Mouse (Mus musculus) midbrain, postnatal 0 days (tissue): Measurements from ENCODE around the gene Ccnd1. TPM values are rescaled to one million over a fixed set of nuclear protein-coding genes. Genes with fewer than 3 reads are reported as not detected.
"Not testable (repeated sequence)": the region's sequence is repeated elsewhere in the genome, so short reads cannot be mapped to it uniquely, and the experiment has no call there.

ENCODE experiments used
- ATAC-seq: fragments of 200-750 bp; cut with Nextera tagmentation; 2 replicates; pipeline ENCODE4 v1.8.0; 2017; ENCODE audit warnings: moderate number of reproducible peaks, mild to moderate bottlenecking, moderate TSS enrichment, moderate library complexity; ENCODE audit not compliant: low FRiP score
- DNase-seq: peaks from one replicate; pipeline ENCODE4 v3.0.0-alpha.2; 2015; ENCODE audit warnings: low spot score
- H3K27ac ChIP-seq: fragments of 300-500 bp; sonication (generic); 2 replicates; pipeline ENCODE4 v1.5.1; 2014; ENCODE audit warnings: low read depth, mild to moderate bottlenecking, low read length, mixed read lengths
- H3K27me3 ChIP-seq: fragments of 300-500 bp; sonication (generic); 2 replicates; pipeline ENCODE4 v1.6.1; 2014; ENCODE audit warnings: low read length, control low read depth, mixed read lengths; ENCODE audit not compliant: insufficient read depth
- H3K36me3 ChIP-seq: fragments of 300-500 bp; sonication (generic); 2 replicates; pipeline ENCODE4 v1.6.1; 2014; ENCODE audit warnings: low read length, control low read depth, mixed read lengths; ENCODE audit not compliant: insufficient read depth
- H3K4me1 ChIP-seq: fragments of 300-500 bp; sonication (generic); 2 replicates; pipeline ENCODE4 v1.6.1; 2014; ENCODE audit warnings: mild to moderate bottlenecking, control low read depth, antibody characterized with exemption, low read length, mixed read lengths; ENCODE audit not compliant: insufficient read depth
- H3K4me2 ChIP-seq: fragments of 300-500 bp; sonication (generic); 2 replicates; pipeline ENCODE4 v1.6.1; 2014; ENCODE audit warnings: low read depth, mild to moderate bottlenecking, low read length, mixed read lengths; ENCODE audit not compliant: poor library complexity, severe bottlenecking
- H3K4me3 ChIP-seq: fragments of 300-500 bp; sonication (generic); 2 replicates; pipeline ENCODE4 v1.5.1; 2014; ENCODE audit warnings: low read depth, mild to moderate bottlenecking, low read length, moderate library complexity
- H3K9ac ChIP-seq: fragments of 300-500 bp; sonication (generic); replicated peaks from 2 replicates; pipeline ENCODE4 v1.6.1; 2014; ENCODE audit warnings: mild to moderate bottlenecking, low read length, moderate library complexity, mixed read lengths; ENCODE audit not compliant: poor library complexity, severe bottlenecking
- H3K9me3 ChIP-seq: fragments of 300-500 bp; sonication (generic); 2 replicates; pipeline ENCODE4 v1.6.1; 2016; ENCODE audit warnings: low read length, control low read depth
- CTCF ChIP-seq: IDR thresholded peaks from 2 replicates; pipeline ENCODE4 v1.5.1; 2016; ENCODE audit warnings: antibody characterized with exemption, mild to moderate bottlenecking
- WGBS: fragments of 180-500 bp; shearing (Covaris S2); extraction: QIAGEN DNeasy Blood & Tissue Kit; methylation state at CpG from one replicate; pipeline ENCODE4 v1.1.7; 2014; 5-methylcytosine and 5-hydroxymethylcytosine counted together
- polyA plus RNA-seq: library from polyadenylated mRNA; unstranded; fragments of >200 nt; fragmentation: Nextera tagmentation; extraction: Ambion mirVana; gene quantifications from 2 replicates; pipeline ENCODE4 v1.2.1, GENCODE M21; 2015
- total RNA-seq: library from RNA; depleted of rRNA; stranded (reverse); fragments of >200 nt; gene quantifications from 2 replicates; pipeline ENCODE4 v1.2.3, GENCODE M21; 2014

Gene Ccnd1
- total and polyA plus RNA-seq, 2 experiments from 2014 or later = 18.5 to 32.8 TPM

DNA sequence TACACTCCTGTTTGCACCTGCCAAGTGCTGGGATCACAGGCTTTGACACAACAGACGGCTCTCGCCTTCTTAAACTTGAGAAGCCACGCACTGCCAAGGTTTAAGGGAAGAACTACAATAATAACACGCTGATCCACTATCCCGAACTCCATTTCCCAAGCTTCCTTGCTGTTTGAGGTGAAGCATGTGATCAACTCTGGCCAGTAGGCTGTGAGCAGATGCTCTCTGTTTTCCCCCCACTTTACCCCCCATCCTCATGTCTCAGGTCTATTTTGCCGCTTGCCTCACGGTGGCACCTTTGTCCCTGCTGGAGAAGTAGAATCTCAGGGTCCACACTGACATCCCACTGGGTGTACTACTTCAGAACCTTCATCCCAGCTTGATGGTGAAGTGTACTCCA, 31.0 kb downstream of the Ccnd1 start:
- 0 out of 2 replicates have a peak overlapping the region, but pooled peaks have one; percentile 9 for H3K4me2 ChIP-seq
- no peak overlapping the region for H3K4me3 ChIP-seq
- no peak overlapping the region for H3K27ac ChIP-seq
- WGBS = 34% methylated on average over 7 of the region's 7 CpGs
- H3K36me3 ChIP-seq = no peaks in the 10 kb centered on the region
- 0 out of 2 replicates have a peak, but pooled peaks cover 4% of the 10 kb centered on the region for H3K27me3 ChIP-seq
- peak; percentile 40 for DNase-seq
- H3K4me1 ChIP-seq = no peaks in the 10 kb centered on the region
- H3K9ac ChIP-seq = no peak overlapping the region
- H3K9me3 ChIP-seq = no peaks in the 10 kb centered on the region
- ATAC-seq = peak; percentile 51; the same call in 1 of the 2 replicates
- peak; percentile 37 for TF ChIP-seq CTCF

DNA sequence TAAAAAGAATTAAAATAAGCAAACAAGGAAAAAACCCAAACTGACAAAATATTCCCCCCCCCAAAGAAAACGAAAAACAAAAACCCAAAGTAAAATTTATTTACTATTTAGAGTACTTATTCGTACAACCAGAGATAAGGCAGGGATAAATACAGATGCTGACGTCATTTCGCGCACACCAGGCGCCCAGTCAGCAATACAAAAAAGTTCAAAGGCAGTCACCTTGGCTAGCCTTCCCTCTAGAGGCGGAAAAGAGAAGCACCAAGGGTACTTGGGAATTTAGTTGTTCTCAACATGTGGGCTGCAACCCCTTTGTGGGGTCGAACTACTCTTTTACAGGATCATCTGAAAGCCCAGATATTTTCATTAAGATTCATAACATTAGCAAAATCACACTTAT, 31.9 kb downstream of the Ccnd1 start:
- WGBS = 13% methylated on average over 8 of the region's 8 CpGs
- ATAC-seq = no peak
- Histone ChIP-seq H3K4me1 (no peaks in the 10 kb centered on the region), H3K4me3 (no peak overlapping the region), H3K9ac (no peak overlapping the region), H3K27me3 (0 out of 2 replicates have a peak, but pooled peaks cover 4% of the 10 kb centered on the region), H3K9me3 (no peaks in the 10 kb centered on the region), H3K27ac (no peak overlapping the region), H3K4me2 (no peak overlapping the region), H3K36me3 (no peaks in the 10 kb centered on the region)
- peak; percentile 61 for TF ChIP-seq CTCF
- no peak for DNase-seq

DNA sequence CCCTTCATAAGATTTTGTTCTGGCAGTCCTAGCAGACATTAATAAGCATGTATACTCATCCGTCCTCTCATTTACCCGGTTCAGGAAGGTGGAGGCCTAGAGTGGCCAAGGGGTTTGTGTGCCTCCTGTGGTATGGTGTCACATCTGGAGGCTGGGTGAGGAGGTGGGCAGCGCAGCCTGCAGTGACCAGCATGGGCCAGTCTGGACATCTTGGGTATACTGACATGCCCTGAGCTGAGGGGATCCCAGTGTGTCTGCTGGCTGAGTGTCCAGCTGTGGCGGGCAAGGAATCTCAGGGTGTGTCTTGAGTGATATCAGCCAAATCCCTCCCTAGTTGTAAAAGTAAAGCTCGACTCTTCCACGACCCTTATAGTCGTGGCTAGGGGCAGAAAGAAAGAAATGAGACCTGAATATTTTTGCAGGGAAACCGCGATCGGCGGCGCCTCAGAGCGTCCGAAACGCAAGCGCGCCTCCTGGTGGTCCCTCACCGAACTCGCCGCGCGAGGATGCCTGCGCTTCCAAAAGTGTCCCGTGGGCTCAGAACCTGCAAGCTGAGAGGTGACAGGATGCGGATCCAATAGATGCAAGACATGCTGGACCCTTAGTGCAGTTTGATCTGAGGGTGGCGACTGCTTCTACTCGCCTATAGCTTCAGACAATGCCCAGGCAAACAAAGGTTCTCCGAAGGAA, 32.9 kb downstream of the Ccnd1 start:
- 9% methylated on average over 28 of the region's 28 CpGs for WGBS
- Histone ChIP-seq H3K9ac (0 out of 2 replicates have a peak overlapping the region, but pooled peaks have one; percentile 20), H3K9me3 (no peaks in the 10 kb centered on the region), H3K27ac (no peak overlapping the region), H3K36me3 (no peaks in the 10 kb centered on the region), H3K27me3 (0 out of 2 replicates have a peak, but pooled peaks cover 4% of the 10 kb centered on the region), H3K4me2 (peak overlapping the region; percentile 42), H3K4me1 (no peaks in the 10 kb centered on the region), H3K4me3 (peak overlapping the region; percentile 8; the same call in 1 of the 2 replicates)
- peak; percentile 67 for DNase-seq
- TF ChIP-seq CTCF = peak; percentile 90
- no peak for ATAC-seq

DNA sequence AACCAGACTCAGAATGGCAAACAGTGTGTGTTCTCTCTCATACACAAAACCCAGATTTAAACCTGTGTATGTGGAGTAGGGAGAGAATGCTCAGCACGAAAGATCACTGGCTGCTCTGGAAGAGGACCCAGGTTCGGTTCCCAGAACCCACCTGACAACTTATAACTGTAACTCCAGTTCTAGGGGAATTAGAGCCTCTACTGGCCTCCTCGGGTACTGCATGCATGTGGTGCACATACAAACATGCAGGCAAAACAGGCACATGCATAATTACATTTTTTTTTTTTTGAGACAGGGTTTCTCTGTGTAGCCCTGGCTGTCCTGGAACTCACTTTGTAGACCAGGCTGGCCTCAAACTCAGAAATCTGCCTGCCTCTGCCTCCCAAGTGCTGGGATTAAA, 34.2 kb downstream of the Ccnd1 start:
- H3K9me3 ChIP-seq, H3K4me3 ChIP-seq, H3K27me3 ChIP-seq, H3K36me3 ChIP-seq, DNase-seq, H3K27ac ChIP-seq, H3K4me2 ChIP-seq, ATAC-seq, H3K9ac ChIP-seq, H3K4me1 ChIP-seq: not testable (repeated sequence)
- WGBS = 98% methylated on average over 3 of the region's 3 CpGs
- TF ChIP-seq CTCF = peak; percentile 27

DNA sequence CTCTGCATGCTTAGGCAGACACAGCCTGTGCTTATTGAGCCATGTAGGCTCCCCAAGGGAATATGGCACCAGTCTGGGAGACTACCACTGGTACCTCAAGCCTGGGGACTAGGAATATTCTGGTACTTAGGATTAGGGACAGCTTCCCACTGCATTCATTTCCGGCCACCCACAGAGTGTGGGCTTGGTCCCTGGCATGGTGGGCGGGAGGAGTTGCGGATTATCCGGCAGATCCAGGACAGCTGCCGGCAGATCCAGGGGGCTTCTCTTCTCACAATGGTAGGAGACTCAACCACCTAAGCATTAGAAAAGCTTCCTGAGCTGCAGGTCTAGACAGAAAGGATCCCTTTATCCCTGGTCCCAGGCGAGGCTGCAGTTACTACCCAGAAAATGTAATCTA, 41.2 kb downstream of the Ccnd1 start:
- Histone ChIP-seq H3K27ac (no peak overlapping the region), H3K27me3 (peaks cover 13% of the 10 kb centered on the region), H3K9ac (no peak overlapping the region), H3K36me3 (no peaks in the 10 kb centered on the region), H3K4me2 (no peak overlapping the region), H3K4me3 (no peak overlapping the region), H3K4me1 (peaks cover 5% of the 10 kb centered on the region), H3K9me3 (no peaks in the 10 kb centered on the region)
- no peak for DNase-seq
- 33% methylated on average over 6 of the region's 6 CpGs for WGBS
- no peak for ATAC-seq
- no peak for TF ChIP-seq CTCF
